In the genomic region with DNA sequence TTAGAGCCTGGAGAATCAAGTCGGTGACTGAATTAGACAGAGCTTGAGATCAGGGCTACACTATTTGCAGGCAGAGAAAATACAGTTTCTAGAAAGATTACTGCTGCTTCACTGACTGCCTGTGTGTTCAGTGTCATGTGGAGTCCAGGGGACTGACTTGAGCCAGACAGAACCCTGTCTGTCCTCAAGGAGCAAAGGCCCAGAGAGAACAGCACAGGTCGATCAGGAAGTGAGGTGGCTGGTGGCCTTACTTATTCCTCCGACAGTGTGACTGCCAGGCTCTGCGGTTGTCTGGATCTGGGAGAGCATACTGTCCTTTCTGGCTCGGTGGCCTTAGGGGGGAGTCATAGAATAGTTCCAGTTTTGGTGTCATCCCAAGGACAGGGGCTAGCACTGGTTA, we compare ENCODE assay signal across 23 mouse cellular contexts.
"Had no signal": no experiment of that assay in that cellular context is flagged by ENCODE, and none has a peak within 500 bp of the region (broad histone marks: within the 10 kb centered on the region; RNA-seq: fewer than 3 reads in every experiment).

No protein-coding gene starts in this region.

- H3K27ac ChIP-seq: heart, adult 2 months; hindbrain, embryonic 13.5 days; hindbrain, embryonic 15.5 days; hindbrain, postnatal 0 days; kidney, embryonic 15.5 days; kidney, postnatal 0 days; limb, embryonic 13.5 days; limb, embryonic 15.5 days had no signal

- ATAC-seq: forebrain, postnatal 0 days; hindbrain, postnatal 0 days; intestine, embryonic 16.5 days had no signal

- DNase-seq: forebrain, postnatal 0 days; gastrocnemius, postnatal 14 days; gastrocnemius, postnatal 36 days; heart, postnatal 14 days; heart, postnatal 36 days; kidney, adult 11 months; kidney, adult 2 months; kidney, adult 9 months; kidney, postnatal 14 days; kidney, postnatal 36 days; layer of hippocampus, adult 9-11 months; layer of hippocampus, postnatal 36 days; left cerebral cortex, postnatal 4 days had no signal

- H3K9me3 ChIP-seq: heart, embryonic 12.5 days; hindbrain, embryonic 13.5 days; hindbrain, embryonic 15.5 days; kidney, embryonic 15.5 days; limb, embryonic 13.5 days; limb, embryonic 15.5 days had no signal

- H3K27me3 ChIP-seq: heart, embryonic 12.5 days; hindbrain, embryonic 13.5 days; hindbrain, embryonic 15.5 days; kidney, embryonic 15.5 days; limb, embryonic 13.5 days; limb, embryonic 15.5 days had no signal

- H3K4me2 ChIP-seq: heart, embryonic 12.5 days; hindbrain, embryonic 13.5 days; hindbrain, embryonic 15.5 days; kidney, embryonic 15.5 days; limb, embryonic 13.5 days; limb, embryonic 15.5 days had no signal

- H3K9ac ChIP-seq: forebrain, postnatal 0 days; heart, embryonic 12.5 days; hindbrain, embryonic 13.5 days; hindbrain, embryonic 15.5 days; kidney, embryonic 15.5 days; limb, embryonic 13.5 days; limb, embryonic 15.5 days had no signal

- H3K4me3 ChIP-seq: heart, adult 2 months; heart, embryonic 12.5 days; hindbrain, embryonic 13.5 days; hindbrain, embryonic 15.5 days; kidney, embryonic 15.5 days; limb, embryonic 13.5 days; limb, embryonic 15.5 days had no signal

- H3K4me1 ChIP-seq: heart, embryonic 12.5 days; hindbrain, embryonic 13.5 days; hindbrain, embryonic 15.5 days; kidney, embryonic 15.5 days; limb, embryonic 15.5 days had no signal
